Mouse (Mus musculus) embryonic stem cell, embryonic (primary cell): ENCODE measurements around the gene Myo1e.

Source experiments
- CTCF ChIA-PET, 4 experiments: fragments of 300-600 bp in 2 of 4; fragments of 350-600 bp in 2 of 4; sonication (Branson Sonifier 250); formaldehyde crosslinking; loops; one replicate each; lab custom pipeline; 2022; ENCODE audit warnings: inconsistent platforms in 2 of 4; lab: Charles Lee
- POLR2A ChIA-PET, 4 experiments: fragments of 300-600 bp in 2 of 4; fragments of 350-600 bp in 2 of 4; sonication (Branson Sonifier 250); formaldehyde crosslinking; loops; one replicate each; lab custom pipeline; 2022; ENCODE audit warnings: antibody characterized with exemption in 4 of 4, inconsistent platforms in 1 of 4; lab: Charles Lee

Myo1e gene

DNA sequence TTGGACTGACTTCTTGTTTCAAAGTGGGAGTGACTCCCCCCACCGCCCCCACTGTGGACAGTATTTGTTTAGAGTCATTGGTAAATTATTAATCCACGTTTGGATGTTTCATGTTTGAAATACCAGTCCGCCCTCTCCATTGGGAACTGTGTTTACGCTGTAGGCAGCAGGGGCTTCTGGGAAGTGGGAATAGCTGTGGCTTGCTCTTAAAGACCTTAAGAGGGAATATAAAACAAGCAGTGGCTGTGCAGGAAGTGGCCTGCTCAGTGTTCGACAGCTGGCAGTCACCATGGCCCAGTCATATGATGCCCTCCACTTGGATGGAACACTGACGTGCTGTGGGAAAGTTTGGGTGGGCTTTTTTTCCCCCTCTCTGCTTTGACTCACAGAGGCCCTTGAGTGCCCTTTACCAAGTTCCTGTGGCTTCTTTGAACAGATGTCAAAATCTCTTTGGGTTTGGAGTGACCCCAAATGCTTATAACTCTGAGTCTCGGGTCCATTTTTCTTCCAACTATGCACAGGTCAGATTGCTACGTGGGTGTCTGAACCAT lies 34.3 kb downstream of the Myo1e start:
- ChIA-PET CTCF (interaction anchor here in 1 of 4 experiments (0.5 kb wide), 1 partner anchor 16 kb away, joined by 4 read pairs; no protein-coding TSS in a partner anchor), POLR2A (interaction anchor here in 2 of 4 experiments (0.6 to 2.1 kb wide), 5 partner anchors 16 to 105 kb away, joined by 3 to 8 read pairs (median 4); no protein-coding TSS in a partner anchor)

DNA sequence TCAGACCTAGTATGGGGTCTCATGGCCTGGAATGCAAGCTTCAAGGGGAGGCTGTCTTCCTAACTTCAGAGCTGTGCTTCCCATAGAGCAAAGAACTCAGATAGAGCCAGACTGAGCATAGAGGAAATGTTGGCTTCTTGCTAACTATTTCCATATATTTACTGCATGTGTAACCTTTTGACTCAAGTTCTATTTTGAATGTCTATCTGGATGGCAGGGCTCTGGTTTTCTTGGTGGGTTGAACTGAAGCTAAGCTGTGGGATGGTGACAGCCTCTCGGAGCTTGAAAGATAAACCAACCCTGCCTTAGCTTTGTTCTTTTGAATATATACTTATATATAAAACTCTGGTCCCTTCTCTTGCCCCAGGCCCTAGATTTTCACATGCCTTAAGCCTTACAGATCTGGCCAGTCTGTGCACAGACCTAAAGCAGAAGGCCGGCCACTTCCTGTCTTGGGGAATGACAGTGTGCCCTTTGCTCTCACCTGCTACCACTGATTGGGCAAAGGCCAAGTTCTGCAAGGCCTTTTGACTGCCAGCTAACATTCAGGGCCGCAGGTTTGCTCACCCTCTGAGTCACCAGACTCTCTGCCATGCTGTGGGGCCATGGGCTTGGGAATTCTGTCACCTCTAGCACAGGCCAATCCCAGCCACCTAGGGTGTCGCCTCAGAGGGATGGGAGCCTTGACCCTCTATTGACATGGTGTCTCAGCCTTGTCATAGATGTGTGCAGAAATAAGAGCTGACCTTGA lies 35.1 kb downstream of the Myo1e start:
- POLR2A ChIA-PET = interaction anchor here in 3 of 4 experiments (0.7 to 2.1 kb wide), 8 partner anchors 12 to 102 kb away, joined by 3 to 8 read pairs (median 4); no protein-coding TSS in a partner anchor
- CTCF ChIA-PET = interaction anchor here in 1 of 4 experiments (0.5 kb wide), 1 partner anchor 25 kb away, joined by 4 read pairs; no protein-coding TSS in a partner anchor

DNA sequence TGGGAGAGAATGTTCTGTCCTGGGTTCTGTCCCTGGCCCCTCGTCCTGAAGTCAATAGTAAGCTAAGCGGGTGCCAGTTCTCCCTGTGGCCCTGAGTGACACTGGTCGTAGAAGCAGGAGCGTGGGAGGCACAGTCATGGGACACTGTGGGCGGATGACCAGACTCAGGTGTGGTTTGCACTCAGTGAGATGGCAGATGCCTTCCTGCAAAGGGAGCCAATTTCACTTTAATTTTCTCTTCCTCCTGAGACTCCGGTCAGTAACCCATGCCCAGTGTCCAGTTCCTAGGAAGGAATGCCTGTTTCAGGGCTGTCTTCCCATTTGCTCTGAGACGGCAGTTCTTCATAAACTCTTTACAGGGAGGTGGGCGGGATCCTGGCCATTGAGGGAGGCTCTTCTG lies 36.1 kb downstream of the Myo1e start:
- CTCF ChIA-PET = interaction anchor here in 3 of 4 experiments (0.5 to 0.7 kb wide), 3 partner anchors 14 to 41 kb away, joined by 3 to 4 read pairs (median 4); no protein-coding TSS in a partner anchor
- POLR2A ChIA-PET = interaction anchor here in 3 of 4 experiments (0.7 to 2.1 kb wide), 6 partner anchors 13 to 103 kb away, joined by 3 to 8 read pairs (median 4); no protein-coding TSS in a partner anchor

DNA sequence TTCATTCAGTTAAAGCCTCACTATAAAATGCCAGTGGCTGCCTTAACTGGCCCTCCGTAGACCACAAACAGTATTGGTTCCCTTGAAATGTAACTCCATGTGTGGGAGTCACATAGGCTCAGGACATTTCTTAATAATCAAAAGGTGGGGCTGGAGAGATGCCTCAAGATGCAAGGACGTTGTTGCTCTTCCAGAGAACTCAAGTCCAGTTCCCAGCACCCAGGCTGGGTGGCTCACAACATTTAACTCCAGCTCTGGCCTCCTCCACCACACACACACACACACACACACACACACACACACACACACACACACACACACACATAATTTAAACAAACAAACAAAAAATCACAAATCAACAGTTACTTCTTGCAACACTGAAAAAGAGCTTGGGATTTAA lies 36.6 kb downstream of the Myo1e start:
- ChIA-PET CTCF (interaction anchor here in 2 of 4 experiments (0.6 to 0.7 kb wide), 3 partner anchors 42 to 1211 kb away, joined by 3 to 4 read pairs (median 3); no protein-coding TSS in a partner anchor), POLR2A (interaction anchor here in 2 of 4 experiments (0.6 to 2.1 kb wide), 7 partner anchors 14 to 575 kb away, joined by 3 to 8 read pairs (median 4); no protein-coding TSS in a partner anchor)

DNA sequence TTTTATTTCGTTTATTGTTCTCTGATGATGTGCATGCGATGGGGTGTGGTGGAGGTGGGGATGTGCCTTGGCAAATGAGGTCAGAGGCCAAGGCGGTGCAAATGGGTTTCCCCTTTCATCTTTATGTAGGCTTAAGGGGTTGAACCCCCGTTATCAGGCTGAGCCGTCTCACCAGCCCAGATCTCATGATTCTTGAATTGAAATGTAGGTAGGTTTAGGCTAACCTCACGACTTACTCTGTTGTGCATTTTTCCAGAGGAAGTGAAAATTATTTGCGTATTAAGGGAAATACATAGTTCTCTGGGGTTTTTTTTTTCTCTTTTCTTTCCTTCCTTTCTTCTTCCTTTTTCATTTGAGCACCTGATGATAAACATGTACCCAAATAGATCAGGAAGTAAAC lies 37.0 kb downstream of the Myo1e start:
- ChIA-PET CTCF (interaction anchor here in 1 of 4 experiments (0.6 kb wide), 2 partner anchors 105 to 1211 kb away, joined by 3 to 4 read pairs; no protein-coding TSS in a partner anchor), POLR2A (interaction anchor here in 2 of 4 experiments (0.6 to 2.0 kb wide), 4 partner anchors 14 to 576 kb away, joined by 3 to 6 read pairs (median 3); no protein-coding TSS in a partner anchor)

DNA sequence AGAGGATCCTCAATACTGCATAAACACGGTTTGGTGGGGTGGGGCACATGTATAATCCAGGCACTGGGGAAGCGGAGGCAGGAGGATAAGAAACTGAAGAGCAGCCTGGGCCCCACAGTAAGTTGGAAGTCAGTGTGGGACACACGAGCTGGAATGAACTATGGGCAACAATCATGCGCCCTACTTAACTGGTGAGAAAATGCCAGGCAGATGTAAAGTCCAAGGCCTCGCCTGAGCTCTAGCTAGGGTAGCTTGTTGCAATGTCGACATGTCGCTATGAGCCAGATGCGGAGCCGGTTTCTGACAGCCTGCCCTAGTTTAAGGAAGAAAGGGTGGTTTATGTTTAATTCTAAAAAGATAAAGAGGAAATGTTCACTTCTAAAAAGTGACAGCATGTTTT lies 37.9 kb downstream of the Myo1e start:
- CTCF ChIA-PET = interaction anchor here in 1 of 4 experiments (0.6 kb wide), 1 partner anchor 138 kb away, joined by 4 read pairs; no protein-coding TSS in a partner anchor
- POLR2A ChIA-PET = interaction anchor here in 2 of 4 experiments (0.8 to 3.7 kb wide), 8 partner anchors 8 to 112 kb away, joined by 3 to 17 read pairs (median 4); no protein-coding TSS in a partner anchor

DNA sequence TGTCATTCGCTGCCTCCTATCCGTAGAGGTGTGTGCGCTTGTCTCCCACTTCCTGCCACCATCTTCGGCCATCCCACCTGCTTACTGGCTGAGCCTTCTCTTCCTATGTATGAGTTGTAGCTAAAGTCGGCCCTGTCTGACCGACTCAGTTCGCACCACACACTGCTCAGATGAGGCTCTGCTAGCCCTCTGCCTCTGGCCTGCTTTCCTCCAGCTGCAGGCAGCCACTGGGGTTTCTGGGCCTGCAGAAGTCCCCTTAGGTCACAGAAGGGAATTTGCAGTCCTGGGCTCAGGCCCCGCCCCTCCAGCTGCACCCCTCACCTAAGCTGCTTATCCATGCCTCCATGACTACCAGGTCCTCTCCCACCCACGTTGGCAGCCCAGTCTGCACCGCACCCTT lies 39.3 kb downstream of the Myo1e start:
- POLR2A ChIA-PET = interaction anchor here in 3 of 4 experiments (0.5 to 3.7 kb wide), 14 partner anchors 9 to 944 kb away, joined by 3 to 17 read pairs (median 4); no protein-coding TSS in a partner anchor
- CTCF ChIA-PET = interaction anchor here in 1 of 4 experiments (0.6 to 1.0 kb wide), 2 partner anchors 16 to 37 kb away, joined by 3 to 6 read pairs; no protein-coding TSS in a partner anchor

DNA sequence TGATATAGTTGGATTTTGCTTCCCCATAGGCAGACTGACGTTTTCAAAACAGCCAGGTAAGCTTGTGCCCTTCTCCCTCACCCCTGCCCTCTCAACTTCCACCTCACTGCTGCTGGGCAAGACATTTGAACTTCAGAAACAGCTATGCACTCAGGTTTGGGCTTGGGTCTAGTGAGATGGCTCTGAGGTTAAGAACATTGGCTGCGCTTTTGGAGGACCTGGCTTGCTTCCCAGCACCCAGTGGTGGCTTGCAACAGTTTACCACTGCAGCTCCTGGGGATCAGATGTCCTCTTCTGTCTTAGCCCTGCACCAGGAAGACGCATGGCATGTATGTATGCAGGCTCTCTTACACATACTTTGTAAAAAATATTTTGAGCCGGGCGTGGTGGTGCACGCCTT lies 40.9 kb downstream of the Myo1e start:
- ChIA-PET CTCF (no interaction called here), POLR2A (interaction anchor here in 3 of 4 experiments (0.6 to 3.7 kb wide), 9 partner anchors 9 to 251 kb away, joined by 3 to 17 read pairs (median 4); no protein-coding TSS in a partner anchor)

DNA sequence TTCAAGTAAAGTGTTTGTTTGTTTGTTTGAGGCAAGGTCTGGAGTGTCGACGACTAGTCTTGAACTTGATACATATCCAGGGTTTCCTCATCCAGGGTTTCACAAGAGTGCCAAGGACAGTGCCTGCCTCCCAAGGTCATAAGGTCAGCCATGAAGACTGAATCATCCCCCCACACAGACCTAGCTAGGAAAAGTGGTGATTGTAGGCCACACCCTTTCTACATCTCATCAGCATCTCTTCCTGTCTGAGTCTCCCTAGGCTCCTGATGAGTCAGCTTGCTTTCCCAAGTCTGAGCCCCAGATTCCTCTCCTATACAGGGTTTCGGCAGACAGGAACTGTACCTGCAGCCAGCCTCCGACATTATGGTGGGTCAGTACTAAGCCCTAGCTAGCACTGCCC lies 41.7 kb downstream of the Myo1e start:
- CTCF ChIA-PET = interaction anchor here in 2 of 4 experiments (0.5 to 0.7 kb wide), 2 partner anchors 12 to 54 kb away, joined by 3 to 11 read pairs; no protein-coding TSS in a partner anchor

DNA sequence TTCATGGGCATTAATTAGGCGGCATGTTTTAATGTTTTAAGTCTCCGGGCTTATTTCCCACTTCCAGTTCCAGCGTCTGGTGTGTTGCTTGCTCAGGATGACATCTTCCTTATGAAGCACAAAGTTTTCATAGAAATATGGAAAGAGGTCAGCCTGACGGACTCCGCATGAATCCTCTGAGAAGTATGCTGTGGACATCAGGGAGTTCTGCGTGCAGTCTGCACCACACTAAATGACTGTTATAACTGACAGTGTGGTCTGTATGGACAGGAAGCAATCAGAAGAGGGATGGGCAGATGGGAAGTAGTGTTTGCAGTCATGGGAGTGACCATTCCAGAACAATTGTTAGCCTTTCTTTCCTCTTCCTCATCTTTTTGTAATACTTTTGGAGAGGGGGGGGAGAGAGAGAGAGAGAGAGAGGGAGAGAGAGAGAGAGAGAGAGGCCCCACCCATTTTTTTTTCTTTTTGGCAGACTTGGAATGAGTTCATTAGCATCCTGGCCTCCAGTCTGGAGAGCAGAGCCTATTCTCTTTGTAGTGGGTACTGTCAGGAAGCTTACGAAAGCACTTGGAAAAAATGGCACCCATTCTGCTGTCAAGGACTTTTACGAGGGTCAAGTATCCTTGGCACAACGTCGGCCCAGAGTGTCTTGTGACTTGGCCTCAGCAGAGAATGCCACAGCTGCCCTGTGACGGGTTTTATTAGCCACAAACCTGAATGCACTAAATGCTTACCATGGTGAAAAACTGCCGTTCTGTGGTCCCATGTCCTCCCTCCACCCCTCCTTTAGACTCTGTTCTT lies 42.9 kb downstream of the Myo1e start:
- CTCF ChIA-PET = interaction anchor here in 1 of 4 experiments (0.8 kb wide), 1 partner anchor 588 kb away, joined by 3 read pairs; no protein-coding TSS in a partner anchor

More for the DNA sequence above, 41.7 kb downstream of the Myo1e start:
- POLR2A ChIA-PET = interaction anchor here in 3 of 4 experiments (0.8 to 2.8 kb wide), 10 partner anchors 8 to 73 kb away, joined by 3 to 12 read pairs (median 4); no protein-coding TSS in a partner anchor

DNA sequence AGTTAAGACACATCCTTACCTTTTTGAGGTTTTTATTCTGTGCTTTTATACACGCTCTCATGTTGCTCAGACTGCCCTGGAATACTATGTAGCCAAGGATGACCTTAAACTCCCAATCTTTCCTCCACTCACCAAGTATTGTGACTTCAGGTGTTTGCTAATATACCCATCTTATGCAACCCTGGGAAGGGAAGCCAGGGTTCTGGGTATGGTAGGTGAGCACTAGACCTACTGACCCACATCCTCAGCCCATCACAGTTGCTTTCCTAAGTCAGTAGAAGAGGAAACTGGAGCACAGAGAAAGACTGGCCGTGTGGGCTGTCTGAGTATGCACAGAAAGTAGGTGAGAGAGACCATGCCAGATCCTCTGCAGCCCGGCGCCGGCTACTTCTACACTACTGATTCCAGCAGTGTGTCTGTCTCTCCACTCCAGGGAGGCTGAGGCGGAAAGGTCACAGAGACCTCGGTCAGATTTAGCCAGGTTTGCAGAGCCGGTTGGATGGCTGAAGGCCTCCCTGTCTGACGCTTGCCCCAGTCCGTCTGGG lies 44.4 kb downstream of the Myo1e start:
- ChIA-PET CTCF (no interaction called here), POLR2A (interaction anchor here in 2 of 4 experiments (0.7 to 1.4 kb wide), 2 partner anchors 16 to 18 kb away, joined by 3 read pairs; no protein-coding TSS in a partner anchor)

More for the DNA sequence above, 42.9 kb downstream of the Myo1e start:
- POLR2A ChIA-PET = interaction anchor here in 3 of 4 experiments (0.7 to 2.8 kb wide), 9 partner anchors 7 to 75 kb away, joined by 3 to 12 read pairs (median 6); no protein-coding TSS in a partner anchor

DNA sequence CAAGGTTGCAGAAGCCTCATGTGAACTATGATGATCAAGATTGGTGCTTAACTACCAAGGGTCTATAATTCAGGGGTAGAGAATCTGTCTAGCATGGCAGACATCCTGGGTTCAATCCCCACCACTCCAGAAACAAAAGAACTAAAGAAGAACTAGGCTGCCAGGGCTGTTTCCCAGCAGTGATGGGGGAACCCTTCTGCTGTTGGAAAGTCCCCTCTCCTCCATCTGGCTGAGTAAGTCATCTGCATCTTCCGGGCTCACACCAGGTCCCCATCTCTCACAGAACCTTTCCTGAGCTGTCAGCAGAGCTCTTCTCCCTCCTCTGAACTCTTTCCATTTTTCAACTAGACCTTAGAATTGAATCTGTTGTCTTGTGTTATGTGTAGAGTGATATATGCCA lies 45.9 kb downstream of the Myo1e start:
- ChIA-PET CTCF (no interaction called here), POLR2A (interaction anchor here in 2 of 4 experiments (1.0 to 2.2 kb wide), 3 partner anchors 17 to 43 kb away, joined by 3 to 6 read pairs (median 3); no protein-coding TSS in a partner anchor)

DNA sequence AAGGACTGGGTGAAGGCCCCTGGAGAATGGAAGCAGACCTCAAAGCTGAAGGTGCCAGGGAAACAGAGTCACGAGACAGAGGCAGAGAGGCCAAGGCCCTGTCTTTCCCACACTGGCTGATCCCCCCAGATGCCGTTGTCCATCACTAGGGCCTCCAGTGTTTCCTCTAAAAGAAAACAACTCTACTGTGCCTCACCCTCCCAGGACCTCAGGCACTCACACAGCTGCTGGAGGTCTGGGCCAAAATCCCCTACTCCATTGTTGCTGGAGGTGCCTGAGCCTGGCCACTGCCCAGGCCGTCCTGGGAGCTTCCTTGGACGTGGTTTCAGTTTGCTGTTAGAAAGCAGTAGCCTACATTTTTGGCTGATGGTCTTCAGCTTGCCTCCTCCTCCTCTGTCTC lies 47.9 kb downstream of the Myo1e start:
- ChIA-PET POLR2A (interaction anchor here in 3 of 4 experiments (0.6 to 8.0 kb wide), 8 partner anchors 15 to 229 kb away, joined by 3 to 48 read pairs (median 4); no protein-coding TSS in a partner anchor), CTCF (no interaction called here)

DNA sequence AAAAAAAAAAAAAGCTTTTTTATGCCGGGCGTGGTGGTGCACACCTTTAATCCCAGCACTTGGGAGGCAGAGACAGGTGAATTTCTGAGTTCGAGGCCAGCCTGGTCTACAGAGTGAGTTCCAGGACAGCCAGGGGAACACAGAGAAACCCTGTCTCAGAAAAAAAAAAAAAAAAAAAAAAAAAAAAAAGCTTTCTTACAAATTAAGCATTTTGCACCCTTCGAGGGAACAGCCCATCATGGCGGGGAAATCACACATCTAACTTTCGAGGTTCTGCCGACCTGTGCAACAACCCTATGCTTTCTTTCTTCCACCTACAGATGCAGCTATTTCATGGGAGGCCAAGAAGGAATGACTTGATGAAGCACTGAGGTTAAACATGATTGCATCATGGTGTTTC lies 48.9 kb downstream of the Myo1e start:
- CTCF ChIA-PET = interaction anchor here in 1 of 4 experiments (0.7 kb wide), 1 partner anchor 633 kb away, joined by 23 read pairs; no protein-coding TSS in a partner anchor
- POLR2A ChIA-PET = interaction anchor here in 3 of 4 experiments (0.6 to 8.0 kb wide), 7 partner anchors 16 to 172 kb away, joined by 3 to 48 read pairs (median 8); no protein-coding TSS in a partner anchor

DNA sequence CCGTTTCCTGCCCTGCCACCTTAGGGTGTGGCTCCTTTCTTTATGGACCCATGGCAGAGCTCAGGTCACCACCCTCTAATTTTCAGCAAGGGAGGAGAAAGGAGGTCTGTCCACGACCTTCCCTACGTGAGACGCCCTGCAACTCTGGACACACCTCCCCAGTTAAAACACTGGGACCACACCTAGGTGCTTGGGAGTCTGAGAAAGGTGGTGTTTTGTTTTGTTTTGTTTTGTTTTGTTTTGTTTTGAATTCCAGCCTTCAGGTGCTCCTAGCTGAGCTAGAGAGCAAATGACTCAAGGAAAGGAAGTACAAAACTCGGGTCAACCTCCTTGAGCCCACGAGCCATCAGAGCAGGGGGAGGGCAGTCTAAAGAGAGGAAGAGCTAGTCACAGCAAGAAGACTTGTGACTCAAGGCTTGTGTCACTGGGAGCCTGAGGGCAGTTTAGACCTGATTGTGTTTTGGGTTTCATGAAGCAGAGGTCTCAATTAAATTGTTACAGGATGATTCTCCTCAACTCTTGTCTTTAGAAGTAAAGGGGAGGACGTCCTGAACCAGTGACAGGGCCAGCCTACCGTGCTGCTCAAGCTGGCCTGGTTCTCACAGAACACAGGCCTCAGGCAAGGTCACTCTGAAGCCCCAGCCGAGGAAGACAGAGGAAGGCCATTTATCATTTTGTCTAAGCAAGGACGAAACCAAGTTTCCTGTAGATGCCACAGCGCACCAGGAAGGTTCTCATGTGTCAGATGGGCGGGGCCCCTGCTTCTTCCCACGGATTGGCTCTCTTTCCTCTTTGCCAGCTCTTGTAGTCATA lies 50.3 kb downstream of the Myo1e start:
- CTCF ChIA-PET = interaction anchor here in 3 of 4 experiments (0.5 to 1.3 kb wide), 4 partner anchors 15 to 802 kb away, joined by 3 to 4 read pairs (median 3); no protein-coding TSS in a partner anchor
- POLR2A ChIA-PET = interaction anchor here in 3 of 4 experiments (0.6 to 8.0 kb wide), 46 partner anchors 8 to 251 kb away, joined by 3 to 48 read pairs (median 5); no protein-coding TSS in a partner anchor
